Mouse (Mus musculus) heart, postnatal 0 days (tissue): ENCODE measurements at regions not wholly inside any gene's neighbourhood (a gene's known extent, or its start where the extent isn't known, plus 50 kb on each side); places are given as distances from the start of the nearest gene placed in this dataset.

Source experiments
- ATAC-seq: fragments of 200-750 bp; cut with Nextera tagmentation; 2 replicates; pipeline ENCODE4 v1.8.0; 2017; ENCODE audit warnings: low read depth, moderate number of reproducible peaks, moderate library complexity; ENCODE audit not compliant: insufficient read depth
- DNase-seq: peaks from one replicate; pipeline ENCODE4 v3.0.0-alpha.2; 2016; ENCODE audit warnings: low spot score
- H3K27ac ChIP-seq: fragments of 300-500 bp; sonication (generic); 2 replicates; pipeline ENCODE4 v1.5.1; 2014; ENCODE audit warnings: low read depth, mild to moderate bottlenecking
- H3K27me3 ChIP-seq: fragments of 300-500 bp; sonication (generic); 2 replicates; pipeline ENCODE4 v1.6.1; 2014; ENCODE audit warnings: low read length, mixed read lengths; ENCODE audit not compliant: control insufficient read depth, insufficient read depth
- H3K36me3 ChIP-seq: fragments of 300-500 bp; sonication (generic); replicated peaks from 2 replicates; pipeline ENCODE4 v1.6.1; 2014; ENCODE audit warnings: low read length, mixed read lengths; ENCODE audit not compliant: control insufficient read depth, insufficient read depth
- H3K4me1 ChIP-seq: fragments of 300-500 bp; sonication (generic); 2 replicates; pipeline ENCODE4 v1.6.1; 2014; ENCODE audit warnings: antibody characterized with exemption; ENCODE audit not compliant: control insufficient read depth, insufficient read depth
- H3K4me2 ChIP-seq: fragments of 300-500 bp; sonication (generic); 2 replicates; pipeline ENCODE4 v1.6.1; 2014; ENCODE audit warnings: low read depth, mild to moderate bottlenecking, low read length, moderate library complexity
- H3K4me3 ChIP-seq: fragments of 300-500 bp; sonication (generic); 2 replicates; pipeline ENCODE4 v1.5.1; 2014; ENCODE audit warnings: low read depth, low read length
- H3K9ac ChIP-seq: fragments of 300-500 bp; sonication (generic); replicated peaks from 2 replicates; pipeline ENCODE4 v1.6.1; 2014; ENCODE audit warnings: low read depth, low read length, mixed read lengths
- H3K9me3 ChIP-seq: fragments of 300-500 bp; sonication (generic); replicated peaks from 2 replicates; pipeline ENCODE4 v1.6.1; 2016; ENCODE audit warnings: low read length; ENCODE audit not compliant: control insufficient read depth
- CTCF ChIP-seq: IDR thresholded peaks from 2 replicates; pipeline ENCODE4 v1.5.1; 2016; ENCODE audit warnings: antibody characterized with exemption, control low read depth, low read depth
- EP300 ChIP-seq: IDR thresholded peaks from 2 replicates; pipeline ENCODE4 v1.6.1; 2016; ENCODE audit warnings: antibody characterized with exemption, low read depth
- WGBS: fragments of 180-500 bp; shearing (Covaris S2); extraction: QIAGEN DNeasy Blood & Tissue Kit; methylation state at CpG from one replicate; pipeline ENCODE4 v1.1.7; 2014; 5-methylcytosine and 5-hydroxymethylcytosine counted together

- Histone ChIP-seq H3K4me1 (no peaks in the 10 kb centered on the region), H3K9me3 (peaks cover 6% of the 10 kb centered on the region; the same call in 1 of the 2 replicates), H3K9ac (no peak overlapping the region), H3K27ac (no peak overlapping the region), H3K36me3 (no peaks in the 10 kb centered on the region), H3K4me2 (peak overlapping the region; percentile 39), H3K27me3 (no peaks in the 10 kb centered on the region), H3K4me3 (0 out of 2 replicates have a peak overlapping the region, but pooled peaks have one; percentile 22)
- TF ChIP-seq EP300 (no peak), CTCF (no peak)
- 64% methylated on average over 6 of the region's 6 CpGs for WGBS
- ATAC-seq (0 out of 2 replicates have a peak, but pooled peaks have one; percentile 60), DNase-seq (no peak)
Measured at GRCm38 (mm10) chr5:103356500-103356899, 68.5 kb upstream of the Ptpn13 start.

DNA sequence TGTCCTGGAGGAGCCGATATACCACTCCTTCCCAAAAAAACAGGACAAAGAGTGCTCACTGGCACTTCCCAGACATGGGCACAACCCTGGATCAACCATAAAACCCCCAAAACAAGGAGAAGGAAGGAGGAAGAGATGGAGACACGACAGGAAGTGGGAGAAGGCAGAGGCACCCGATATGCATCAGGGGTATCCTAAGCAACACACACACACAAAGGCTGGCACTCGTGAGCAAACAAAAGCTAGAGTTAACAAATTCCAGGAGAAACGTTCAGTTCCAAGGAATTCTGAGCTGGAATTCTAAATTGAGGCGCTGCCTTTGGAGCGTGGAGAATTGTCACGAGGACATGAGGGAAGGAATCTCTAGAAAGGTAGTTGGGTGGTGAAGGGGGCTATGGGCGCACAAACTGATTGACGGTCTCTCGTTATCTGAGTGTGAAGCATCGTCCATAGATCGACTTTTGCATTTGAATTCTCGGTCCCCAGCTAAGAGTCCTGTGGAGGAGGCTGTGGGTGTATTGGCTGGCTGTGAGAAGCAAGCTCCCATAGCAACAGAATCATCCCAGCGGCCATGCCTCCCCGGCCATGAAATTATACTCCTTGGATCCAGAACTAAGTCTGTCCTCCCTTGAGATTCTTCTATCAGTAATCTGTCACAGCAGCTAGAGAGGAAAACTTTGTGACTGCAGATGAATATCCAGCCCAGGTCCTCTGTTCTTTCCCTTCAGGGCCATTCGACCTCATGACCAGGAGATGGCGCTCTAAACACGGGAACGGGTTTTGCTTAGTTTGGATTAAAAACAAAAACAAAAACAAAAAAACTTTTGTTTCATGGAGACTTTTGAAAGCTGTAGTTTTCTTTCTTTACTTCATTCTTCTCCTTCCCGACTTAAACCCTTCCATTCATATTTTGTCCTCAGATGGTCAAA lies 69.4 kb upstream of the Ptpn13 start:
- Histone ChIP-seq H3K36me3 (no peaks in the 10 kb centered on the region), H3K9ac (no peak overlapping the region), H3K4me2 (peak overlapping the region; percentile 39), H3K4me3 (peak overlapping the region; percentile 22), H3K27me3 (no peaks in the 10 kb centered on the region), H3K9me3 (peaks cover 6% of the 10 kb centered on the region; the same call in 1 of the 2 replicates), H3K4me1 (no peaks in the 10 kb centered on the region), H3K27ac (no peak overlapping the region)
- TF ChIP-seq CTCF (peak; percentile 88), EP300 (no peak)
- peak; percentile 55 for DNase-seq
- no peak for ATAC-seq
- 37% methylated on average over 21 of the region's 21 CpGs for WGBS

DNA sequence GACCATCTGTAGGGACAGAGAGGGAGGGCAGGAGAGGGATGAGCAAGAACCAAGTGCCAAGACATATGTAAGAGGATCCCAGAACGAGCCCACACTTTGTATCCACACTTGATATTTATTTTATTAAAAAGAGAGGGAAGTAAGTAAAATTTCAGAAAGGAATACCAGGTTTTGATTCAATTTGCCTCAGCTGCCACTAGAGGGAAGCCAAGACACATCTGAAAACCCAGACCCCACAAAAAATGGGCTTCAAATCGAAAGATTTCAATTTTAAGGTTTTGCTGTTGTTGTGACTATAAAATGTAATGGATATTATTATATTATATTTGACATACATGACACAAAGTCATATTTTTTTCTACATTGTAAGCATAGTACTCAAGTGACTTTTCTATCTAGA lies 81.1 kb upstream of the Ptpn13 start:
- H3K4me3 ChIP-seq, result no peak overlapping the region
- H3K4me2 ChIP-seq, result no peak overlapping the region
- ATAC-seq (no peak), DNase-seq (peak; percentile 17)
- H3K27ac ChIP-seq, result no peak overlapping the region
- H3K9me3 ChIP-seq, result peaks cover 5% of the 10 kb centered on the region
- no peaks in the 10 kb centered on the region for H3K36me3 ChIP-seq
- H3K4me1 ChIP-seq, result no peaks in the 10 kb centered on the region
- 20% methylated on average over 2 of the region's 2 CpGs for WGBS
- H3K27me3 ChIP-seq, result no peaks in the 10 kb centered on the region
- peak; percentile 61 for TF ChIP-seq CTCF
- TF ChIP-seq EP300, result no peak
- H3K9ac ChIP-seq, result no peak overlapping the region

GRCm38 (mm10) chr5:103341456-103341855 lies 83.5 kb upstream of the Ptpn13 start:
- TF ChIP-seq EP300, result no peak
- TF ChIP-seq CTCF, result no peak
- Histone ChIP-seq H3K4me2 (no peak overlapping the region), H3K4me1 (no peaks in the 10 kb centered on the region), H3K9ac (no peak overlapping the region), H3K27ac (no peak overlapping the region), H3K4me3 (no peak overlapping the region), H3K36me3 (no peaks in the 10 kb centered on the region), H3K9me3 (peaks cover 4% of the 10 kb centered on the region), H3K27me3 (no peaks in the 10 kb centered on the region)
- 47% methylated on average over 3 of the region's 3 CpGs for WGBS
- ATAC-seq (no peak), DNase-seq (no peak)

DNA sequence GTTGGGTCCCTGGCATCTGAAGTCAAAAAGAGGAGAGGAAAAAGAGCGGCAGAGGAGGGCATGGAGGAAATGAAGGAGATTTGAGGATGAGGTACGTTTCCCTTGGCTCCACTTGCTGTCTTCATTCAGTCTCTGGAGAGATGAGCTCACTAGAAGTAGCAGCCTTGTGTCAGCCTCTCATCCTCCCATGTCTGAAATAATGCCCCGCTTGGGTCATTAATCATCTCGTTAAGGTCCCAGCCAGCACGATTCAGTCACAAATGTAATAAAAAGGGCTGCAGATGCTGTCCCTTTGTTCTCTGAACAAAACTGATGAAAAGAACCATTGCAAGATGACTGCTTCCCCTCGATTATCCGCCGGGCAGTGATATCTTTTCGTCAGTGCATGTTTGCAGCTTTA lies 84.4 kb upstream of the Ptpn13 start:
- H3K36me3 ChIP-seq, result no peaks in the 10 kb centered on the region
- H3K4me3 ChIP-seq, result no peak overlapping the region
- no peaks in the 10 kb centered on the region for H3K27me3 ChIP-seq
- ATAC-seq (no peak), DNase-seq (no peak)
- no peak overlapping the region for H3K9ac ChIP-seq
- H3K4me1 ChIP-seq, result no peaks in the 10 kb centered on the region
- no peak overlapping the region for H3K4me2 ChIP-seq
- no peaks in the 10 kb centered on the region for H3K9me3 ChIP-seq
- WGBS, result 45% methylated on average over 9 of the region's 9 CpGs
- no peak overlapping the region for H3K27ac ChIP-seq
- TF ChIP-seq EP300 (no peak), CTCF (no peak)
